Mouse (Mus musculus): ENCODE measurements around the gene Kcnk4. TPM values are rescaled to one million over a fixed set of nuclear protein-coding genes. Genes with fewer than 3 reads are reported as not detected.
"Not testable (repeated sequence)": the region's sequence is repeated elsewhere in the genome, so short reads cannot be mapped to it uniquely, and the experiment has no call there.

The Kcnk4 gene
- total RNA-seq, 2 experiments from 2014 or later = 0.56 TPM; not detected in 1

DNA sequence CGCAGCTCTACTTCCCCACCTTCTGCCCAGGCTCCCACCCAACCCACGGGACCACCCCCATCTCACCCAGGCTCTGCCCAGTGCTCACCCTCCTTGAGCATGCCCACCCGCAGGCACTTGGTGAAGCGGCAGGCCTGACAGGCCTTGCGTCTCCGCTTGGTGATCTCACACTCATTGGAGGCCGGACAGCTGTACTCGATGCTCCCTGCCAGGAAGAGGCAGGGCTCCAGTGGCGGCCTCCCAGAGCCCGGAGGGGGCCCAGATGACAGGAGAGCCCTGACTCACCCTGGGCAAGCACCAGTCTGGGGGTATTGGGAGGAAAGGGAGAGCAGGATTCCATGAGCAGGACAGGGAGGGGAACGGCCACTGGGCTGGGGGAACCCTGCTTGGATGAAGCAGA, 20.3 kb downstream of the Kcnk4 start:
- peak; percentile 57 for DNase-seq

DNA sequence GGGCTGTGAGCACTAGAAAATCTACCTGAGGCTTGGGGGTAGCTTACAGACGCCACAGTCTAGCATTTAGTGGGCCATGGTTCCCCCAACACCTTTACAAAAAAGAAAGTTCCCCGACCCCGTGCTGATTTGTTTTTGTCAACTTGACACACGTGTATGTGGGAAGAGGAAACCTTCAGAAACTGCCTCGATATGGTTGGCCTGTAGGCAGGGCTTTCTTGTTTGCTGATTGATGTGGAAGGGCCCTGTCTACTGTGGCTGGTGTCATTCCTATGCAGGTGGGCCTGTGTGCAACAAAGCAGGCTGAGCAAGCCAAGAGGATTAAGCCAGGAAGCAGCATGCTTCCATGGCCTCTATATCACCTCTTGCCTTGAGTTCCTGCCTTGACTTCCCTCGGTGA, 21.3 kb downstream of the Kcnk4 start:
- DNase-seq = no peak

DNA sequence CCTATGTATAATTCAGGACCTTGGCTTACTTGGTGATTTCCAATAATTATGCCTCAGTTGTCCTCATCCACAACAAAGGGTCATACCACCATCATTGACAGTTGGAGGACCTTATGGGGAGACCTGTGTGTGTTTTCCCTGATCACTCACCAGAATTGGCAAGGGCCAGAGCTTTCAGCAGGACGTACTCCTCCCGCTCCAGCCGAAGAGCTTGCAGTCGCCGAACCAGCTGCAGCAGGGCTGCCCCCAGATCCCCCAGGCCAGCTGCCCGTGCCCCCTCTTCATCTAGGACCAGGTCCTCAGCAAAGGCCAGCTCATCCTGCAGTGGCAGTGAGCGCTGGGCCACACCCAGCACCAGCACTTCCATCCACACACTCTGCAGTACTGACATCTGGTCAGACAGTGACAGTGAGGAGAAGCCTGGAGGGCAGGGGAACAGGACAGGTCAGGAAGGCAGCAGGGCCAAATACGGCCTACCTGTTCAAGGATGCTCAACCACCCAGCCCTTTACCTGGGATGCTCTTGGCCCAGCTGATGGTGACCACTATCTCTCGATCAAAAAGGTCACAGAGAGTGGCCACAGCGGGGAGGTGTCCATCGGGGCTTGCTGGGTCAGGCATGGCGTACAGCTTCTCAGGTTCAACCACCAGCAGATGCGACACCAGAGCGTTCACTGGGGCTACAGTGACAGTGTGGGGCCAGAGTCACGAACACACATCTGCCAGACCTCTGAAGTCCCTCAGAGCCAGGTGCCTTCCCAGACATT, 21.9 kb downstream of the Kcnk4 start:
- DNase-seq = no peak

DNA sequence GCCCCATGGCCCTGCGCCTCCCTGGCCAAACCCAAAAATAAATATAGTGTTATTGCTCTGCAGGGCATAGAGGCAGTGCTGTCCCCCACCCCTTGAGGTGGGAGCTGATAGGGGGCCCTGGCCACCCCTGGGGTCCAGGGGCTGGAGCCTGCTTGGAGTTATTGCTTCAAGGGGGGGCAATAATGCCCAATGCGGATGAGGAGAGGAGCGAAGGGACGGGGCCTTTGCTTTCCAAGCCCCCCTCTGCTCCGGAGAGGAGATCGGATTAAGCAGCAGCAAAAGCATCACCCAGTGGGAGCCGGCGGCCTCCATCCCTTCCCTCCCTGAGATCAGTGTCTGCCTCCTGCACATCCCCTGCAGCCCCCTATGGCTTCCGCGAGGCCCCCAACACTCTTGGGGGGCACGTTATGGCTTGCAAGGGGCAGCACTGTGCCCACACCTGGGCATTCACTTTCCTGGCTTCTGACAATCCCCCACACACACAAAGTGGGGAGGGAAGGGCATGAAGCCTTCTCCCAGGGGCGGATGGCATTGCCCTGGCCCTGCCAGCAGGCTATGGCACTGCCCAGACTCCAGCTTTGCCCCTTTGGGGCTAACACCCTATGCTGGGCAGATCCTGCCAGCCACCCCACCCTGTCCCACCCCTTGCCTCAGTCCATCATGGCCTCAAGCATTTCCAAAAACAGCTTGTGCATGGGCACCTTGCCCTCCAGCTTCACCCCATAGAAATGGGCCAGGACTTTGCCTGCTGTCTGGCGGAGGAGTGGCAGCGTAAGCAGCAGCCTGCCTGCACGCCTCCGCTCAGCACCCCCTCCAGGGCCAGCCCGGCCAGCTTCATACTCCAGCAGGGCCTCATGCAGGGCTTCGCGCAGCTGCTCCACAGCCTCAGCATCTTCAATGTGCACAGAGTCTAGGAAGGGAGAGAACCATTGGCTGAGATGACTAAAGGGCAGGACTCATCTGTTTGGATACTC, 22.9 kb downstream of the Kcnk4 start:
- no peak for DNase-seq

DNA sequence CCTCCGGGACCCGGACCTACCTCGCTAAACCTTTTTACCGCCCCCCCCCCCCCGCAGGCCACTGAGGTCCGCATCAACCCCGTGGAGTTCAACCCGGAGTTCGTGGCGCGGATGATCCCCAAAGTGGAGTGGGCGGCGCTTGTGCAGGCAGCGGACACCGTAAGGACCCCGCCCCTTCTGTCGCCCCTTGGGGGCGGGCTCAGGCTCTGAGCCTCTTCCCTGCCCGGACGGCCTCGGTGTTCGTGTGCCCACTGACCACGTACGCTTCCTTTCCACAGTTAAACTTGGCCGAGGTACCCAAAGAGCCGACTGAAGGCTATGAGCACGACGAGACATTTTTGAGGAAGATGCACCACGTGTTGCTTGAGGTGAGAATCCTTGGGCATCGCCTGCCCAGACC, 24.0 kb downstream of the Kcnk4 start:
- peak; percentile 62 for DNase-seq

DNA sequence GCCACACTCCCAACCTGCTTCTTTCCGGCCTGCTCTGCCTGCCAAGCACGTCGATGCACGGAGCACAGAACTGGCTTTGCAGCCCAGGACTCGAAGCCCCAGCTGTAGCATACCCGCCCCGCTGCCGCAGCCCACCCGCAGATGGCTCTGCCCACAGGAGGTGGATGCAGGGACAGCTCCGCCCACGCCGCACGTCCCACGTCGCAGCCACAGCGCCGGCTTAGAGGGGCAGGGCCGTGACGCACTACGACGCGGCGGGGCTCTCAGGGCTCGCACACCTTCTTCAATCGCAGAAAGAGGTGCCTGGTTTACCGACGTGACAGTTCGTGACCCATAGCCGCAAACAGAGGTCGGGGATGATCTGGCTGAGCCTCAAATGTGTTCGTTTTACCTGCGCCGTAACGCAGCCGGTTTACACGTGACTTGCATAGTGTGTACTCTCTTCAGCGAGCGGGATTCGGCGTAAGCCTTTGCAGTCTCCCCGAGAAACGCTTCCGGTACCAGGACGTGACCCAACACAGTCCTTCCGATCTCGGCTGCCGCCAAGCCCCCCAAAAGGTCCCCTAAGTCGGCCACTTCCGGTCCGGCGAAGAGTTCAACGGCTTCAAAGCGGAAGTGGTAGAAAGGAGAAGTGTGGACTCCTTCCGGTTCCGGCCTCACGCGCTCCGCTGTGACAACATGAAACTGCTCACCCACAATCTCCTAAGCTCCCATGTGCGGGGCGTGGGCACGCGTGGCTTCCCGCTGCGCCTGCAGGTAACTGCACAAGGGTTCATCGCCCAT, 24.6 kb downstream of the Kcnk4 start, which contains the start of the genes Trmt112 and Prdx5:
Gene Trmt112, plus strand, starts transcription at position 192 of the 783 bp plus-strand sequence.
Gene Prdx5, minus strand, starts transcription at position 600 of the 783 bp plus-strand sequence.
- DNase-seq = peak; percentile 90

DNA sequence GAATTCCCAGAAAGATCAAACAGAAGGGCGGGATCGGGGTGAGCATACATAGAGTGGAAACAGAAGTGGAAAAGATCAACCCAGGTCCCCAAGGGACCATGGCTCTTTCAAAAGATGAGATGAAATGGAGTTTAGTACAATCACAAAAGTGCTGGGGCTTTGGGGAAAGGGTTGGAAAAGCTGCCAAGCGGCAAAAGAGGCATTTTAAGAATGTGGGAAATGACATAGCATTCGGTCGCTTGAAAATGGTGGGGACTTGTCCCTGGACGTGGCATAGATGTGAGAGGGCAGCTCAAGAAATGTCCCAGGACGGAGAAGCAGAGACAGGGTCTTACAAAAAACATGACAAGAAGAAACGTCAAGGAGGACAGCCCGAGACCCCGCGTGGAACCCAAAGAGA, 25.3 kb downstream of the Kcnk4 start:
- DNase-seq = no peak

DNA sequence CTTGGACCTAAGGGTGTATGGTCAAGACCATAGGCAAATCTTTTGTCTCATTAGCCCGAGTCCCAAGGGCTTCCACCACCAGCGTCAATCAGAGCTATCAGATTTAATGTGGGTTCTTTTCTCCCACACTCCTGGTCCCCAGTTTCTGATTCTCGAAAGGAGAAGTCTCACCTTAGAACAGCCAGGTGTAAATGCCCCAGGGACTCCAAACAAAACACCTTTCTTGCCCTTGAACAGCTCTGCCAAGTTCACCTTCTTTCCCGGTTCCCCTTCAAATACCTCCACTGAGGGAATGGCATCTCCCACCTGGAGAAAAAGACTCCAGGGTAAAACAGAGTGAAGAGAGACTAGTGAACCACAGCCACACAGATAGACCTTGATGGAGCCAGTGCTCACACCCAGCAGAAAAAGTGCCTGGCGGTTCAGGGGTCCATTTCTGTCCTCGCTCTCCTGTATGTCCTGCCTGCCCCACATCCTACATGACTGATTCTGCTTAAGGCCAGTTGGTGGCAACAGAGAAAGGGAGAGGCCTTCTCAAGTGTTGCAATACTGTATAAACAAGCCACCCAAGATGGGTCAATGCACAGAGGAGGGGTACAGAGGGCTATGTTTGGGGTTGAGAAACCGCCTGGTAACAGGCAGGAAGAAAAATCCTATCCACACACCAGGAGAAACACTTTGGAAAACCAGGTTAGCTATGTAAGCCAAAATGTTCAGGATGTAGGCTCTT, 26.3 kb downstream of the Kcnk4 start:
- no peak for DNase-seq

DNA sequence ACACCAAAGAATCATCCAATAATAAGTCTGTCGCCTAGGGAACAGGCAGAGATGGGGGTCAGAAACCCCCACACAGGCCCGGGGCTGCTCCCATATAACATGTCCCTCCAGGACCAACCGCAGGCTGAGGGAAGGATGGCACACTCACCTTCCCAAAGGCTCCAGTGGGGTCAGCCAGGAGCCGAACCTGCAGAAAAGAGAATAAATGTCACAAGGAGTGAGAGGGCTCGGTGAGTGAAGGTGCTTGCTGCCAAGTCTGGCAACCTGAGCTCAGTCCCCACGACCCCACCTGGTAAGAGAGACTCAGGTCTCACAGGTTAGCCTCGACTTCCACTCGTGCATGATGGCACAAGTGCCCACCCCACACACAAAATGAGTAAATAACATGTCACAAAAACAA, 27.2 kb downstream of the Kcnk4 start:
- no peak for DNase-seq

DNA sequence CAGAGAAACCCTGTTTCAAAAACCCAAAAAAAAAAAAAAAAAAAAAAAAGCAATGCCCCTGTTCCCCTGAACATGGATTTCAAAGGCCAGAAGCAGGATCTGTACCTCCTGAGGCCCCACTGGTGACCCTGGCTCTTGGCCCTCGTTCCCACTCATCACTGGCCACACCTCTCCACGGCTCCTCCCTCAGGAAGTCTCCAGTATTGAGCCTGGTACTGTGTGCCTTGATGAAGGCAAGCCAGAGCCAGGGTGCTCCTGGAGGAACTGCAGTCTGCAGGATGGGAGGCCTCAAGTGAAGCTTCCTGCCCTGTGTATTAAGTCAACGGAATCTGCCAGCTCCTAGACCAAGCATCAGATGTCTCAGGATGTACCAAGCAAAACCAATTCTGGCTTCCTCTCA, 28.1 kb downstream of the Kcnk4 start:
- no peak for DNase-seq

DNA sequence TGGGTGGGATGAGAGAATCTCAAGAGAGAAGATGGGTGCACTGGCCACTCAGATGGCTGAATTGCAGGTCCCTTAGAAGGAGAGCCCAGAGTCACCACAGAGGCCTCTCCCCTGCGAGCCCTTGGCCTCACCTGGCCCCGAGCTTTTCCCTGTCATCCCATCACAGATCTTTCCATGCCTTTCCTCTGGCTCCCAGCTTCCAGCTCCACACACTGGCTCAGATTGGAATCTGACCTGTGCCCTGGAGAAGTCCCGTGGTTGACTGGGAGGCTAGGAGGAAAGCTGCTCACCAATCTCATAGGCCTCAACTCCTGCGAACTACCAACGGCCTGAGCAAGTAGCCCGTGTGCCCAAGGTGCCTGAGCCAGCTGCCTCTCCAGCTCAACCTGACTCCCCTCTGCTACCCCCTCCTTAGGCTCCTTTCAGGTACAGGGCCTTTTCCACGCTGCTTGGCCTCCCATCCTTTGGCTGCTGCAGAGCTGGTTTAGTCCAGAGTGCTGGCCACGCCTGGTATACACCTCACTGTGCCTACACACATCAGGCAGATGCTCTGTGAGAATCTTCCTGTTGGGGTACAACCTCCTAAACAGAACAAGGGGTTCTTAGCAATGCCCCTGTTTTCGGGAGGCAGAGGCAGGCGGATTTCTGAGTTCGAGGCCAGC, 28.7 kb downstream of the Kcnk4 start:
- DNase-seq = no peak

DNA sequence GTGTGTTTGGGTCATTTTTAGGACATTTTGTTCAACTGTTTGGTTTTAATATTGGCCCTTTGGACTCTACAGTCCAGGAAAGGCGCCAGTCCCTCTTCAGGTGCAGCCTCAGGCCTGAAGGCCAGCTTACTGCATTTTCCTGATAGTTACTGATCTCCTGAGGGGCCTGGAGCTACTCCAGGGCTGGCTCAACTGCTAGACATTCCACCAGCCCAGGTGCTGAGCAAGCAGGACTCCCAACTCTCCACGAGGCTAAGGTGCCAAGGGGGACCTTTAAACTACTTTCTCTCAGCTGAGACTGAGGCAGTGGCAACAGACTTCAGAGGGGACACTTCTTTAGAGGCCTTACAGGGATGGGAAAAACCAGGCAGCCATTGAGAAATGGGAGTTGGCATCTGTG, 29.5 kb downstream of the Kcnk4 start:
- no peak for DNase-seq

DNA sequence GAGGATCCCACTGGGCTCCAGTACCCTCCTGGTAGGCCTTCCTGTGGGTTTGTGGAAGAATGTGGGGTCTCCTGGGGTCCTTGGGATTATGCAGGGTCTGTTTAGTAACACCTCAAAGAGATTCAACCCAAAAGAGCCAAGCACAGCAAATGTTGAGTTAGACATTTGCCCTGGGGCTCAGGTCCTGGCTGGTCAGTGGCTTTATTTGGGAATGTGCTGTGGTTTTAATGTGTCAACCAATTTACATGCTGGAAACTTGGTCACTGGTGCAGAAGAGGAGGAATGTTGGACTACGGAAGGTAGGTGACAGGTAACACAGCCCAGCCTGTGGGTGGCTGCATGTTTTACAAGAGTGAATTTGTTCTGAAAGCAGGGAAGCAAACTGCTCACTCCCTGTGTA, 31.3 kb downstream of the Kcnk4 start:
- DNase-seq = no peak

DNA sequence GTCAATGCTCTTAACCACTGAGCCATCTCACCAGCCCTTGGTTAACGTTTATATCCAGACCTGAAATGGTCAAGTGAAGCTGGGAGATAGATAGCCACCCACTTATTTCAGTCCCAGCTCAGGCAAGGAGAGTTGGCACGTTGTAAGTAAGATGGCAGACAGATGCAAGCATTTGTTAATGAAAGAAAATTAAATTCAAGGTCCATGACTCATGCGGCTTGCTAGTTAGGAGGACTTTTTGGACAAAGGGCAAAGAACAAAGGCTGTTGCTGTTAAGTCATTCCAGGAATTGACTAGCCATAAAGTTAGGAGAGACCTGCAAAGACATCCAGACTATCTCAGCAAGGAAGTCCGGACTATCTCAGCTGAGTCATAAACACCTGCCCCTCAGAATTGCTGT, 34.7 kb downstream of the Kcnk4 start:
- DNase-seq = no peak

DNA sequence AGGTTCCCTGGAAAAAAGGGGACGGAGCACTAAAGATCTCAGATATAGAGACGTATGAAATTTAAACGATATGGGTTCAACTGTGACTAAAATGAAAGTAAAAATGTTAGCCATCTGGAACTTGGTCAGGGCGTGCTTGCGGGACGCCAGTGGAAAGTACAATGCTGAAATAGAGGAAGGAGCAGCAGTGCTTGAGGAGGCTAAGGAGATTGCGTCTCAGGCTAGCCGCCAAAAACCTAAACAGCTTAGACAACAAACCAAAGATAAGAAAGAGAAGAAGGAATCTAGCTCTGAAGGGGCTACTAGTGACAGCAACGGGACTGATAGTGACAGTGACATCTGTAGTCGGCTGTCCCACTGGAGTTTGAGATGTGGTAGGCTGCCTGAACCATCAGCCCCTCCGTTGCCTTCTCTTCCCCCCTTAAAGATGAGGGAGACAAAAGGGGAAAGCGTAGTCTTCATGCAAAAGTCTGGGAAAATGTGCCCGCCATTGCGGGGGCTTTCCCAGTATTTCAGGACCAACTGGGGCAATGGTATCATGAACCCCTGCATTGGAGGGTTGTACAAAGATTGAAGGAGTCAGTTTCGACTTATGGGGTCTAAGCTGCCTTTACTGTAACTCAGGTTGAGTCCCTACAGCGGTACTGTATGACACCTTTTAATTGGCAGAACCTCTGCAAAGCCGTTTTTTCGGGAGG, 38.6 kb downstream of the Kcnk4 start:
- not testable (repeated sequence) for DNase-seq

DNA sequence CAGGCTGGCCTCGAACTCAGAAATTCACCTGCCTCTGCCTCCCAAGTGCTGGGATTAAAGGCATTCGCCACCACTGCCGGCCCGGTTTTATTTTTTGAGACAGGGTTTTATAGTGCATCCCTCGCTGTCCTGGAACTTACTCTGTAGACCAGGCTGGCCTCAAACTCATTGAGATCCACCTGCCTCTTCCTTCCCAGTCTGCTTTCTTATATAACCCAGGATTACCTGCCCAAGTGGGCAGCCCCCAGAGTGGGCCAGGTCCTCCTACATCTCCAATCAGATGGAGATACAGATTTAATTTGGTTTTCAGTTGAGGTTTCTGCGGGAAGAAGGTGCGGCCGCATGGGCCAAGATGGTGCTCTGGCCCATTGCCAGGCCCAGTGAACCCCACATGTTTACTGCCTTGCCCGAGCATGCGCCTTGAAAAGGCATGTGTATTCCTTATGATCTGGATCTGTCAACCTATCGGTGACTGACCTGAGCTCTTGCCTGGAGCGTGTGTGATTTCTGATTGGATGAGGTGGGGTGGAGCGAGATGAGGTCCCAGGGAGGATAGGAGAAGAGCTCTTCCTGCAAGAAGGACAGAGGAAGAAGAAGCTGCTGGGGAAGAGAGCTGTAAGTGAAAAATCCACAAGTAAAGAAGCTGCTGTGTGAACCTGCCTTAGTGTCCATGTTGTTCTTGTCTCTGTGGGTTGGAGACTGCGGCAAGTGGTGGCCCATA, 40.4 kb downstream of the Kcnk4 start:
- no peak for DNase-seq

DNA sequence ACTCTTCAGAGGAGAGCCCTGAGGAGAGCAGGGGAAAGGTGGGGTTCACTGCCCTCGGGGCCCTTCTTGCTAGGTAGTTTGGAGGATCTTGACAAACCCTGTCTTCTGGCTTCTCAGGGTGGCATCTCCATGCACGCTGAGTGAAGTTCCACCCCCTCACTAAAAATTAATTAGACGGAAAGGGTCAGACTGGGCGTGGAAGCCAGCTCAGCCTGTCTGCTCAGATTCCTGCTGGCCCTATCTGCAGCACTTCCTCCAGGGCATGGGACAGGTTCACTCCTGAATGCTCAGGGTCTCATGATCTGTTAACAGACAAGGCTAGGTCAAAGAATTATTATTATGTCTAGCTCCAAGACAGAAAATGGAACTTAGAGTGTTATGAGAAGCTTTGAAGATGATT, 41.8 kb downstream of the Kcnk4 start:
- DNase-seq = no peak

DNA sequence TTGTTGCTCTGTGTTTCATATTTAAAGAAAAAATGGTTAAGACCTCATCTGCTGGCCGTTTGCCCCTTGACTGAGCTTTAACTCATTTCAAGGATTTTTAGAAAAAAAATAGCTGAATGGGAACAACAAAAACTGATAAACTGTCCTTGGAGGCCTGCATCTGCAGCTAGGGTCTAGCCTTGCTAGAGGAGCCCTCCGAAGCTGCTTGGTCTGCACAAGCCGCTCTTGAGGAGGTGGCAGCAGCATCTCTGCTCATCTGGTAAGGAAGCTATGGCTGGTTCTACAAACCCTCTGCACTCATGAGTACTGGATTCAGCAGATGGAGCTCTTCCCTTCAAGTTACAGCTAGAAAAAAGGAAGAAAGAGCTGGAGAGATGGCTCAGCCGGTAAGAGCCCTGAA, 56.4 kb downstream of the Kcnk4 start:
- DNase-seq = no peak

DNA sequence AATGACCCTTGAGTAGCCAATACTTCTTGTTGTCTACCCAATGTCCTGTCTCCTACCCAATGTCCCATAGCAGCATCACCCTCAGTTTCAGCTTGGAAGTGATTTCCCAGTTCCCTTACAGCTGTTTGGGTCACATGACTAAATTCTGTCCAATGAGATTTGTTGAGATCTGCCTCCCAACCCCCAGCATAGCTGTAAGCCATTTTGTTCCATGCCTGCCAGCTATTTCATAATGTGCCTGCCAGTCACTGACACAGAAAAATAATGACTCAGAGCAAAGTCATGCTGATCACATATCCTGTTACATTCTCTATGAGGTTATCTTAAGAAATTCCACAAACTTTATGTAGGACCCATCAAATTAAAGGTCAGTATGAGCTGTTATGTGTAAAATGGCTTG, 57.5 kb downstream of the Kcnk4 start:
- DNase-seq = no peak

DNA sequence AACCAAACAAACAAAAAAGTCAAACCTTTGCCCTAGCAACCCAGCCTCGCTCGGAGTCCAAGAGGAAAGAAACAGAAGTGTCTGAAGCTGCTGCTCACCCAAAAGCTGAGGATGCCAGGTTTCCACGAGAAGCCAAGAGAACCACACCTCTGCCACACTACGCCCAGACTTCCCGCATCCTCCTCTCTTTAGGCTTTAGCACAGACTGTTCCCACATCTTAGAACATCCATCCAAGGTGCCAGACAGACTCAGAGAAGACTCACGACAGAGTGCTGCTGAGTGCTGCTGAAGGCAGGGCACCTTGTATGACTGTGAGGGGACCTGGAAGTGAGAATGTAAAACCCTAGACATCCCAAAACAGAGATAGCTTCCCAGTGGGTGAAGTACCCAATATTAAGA, 58.5 kb downstream of the Kcnk4 start:
- DNase-seq = no peak
